Mouse (Mus musculus): Measurements from ENCODE around the gene Prdm12. TPM values are rescaled to one million over a fixed set of nuclear protein-coding genes. Genes with fewer than 3 reads are reported as not detected.
"Not testable (repeated sequence)": the region's sequence is repeated elsewhere in the genome, so short reads cannot be mapped to it uniquely, and the experiment has no call there.

Gene Prdm12
- polyA plus RNA-seq, 1 experiment: not detected

DNA sequence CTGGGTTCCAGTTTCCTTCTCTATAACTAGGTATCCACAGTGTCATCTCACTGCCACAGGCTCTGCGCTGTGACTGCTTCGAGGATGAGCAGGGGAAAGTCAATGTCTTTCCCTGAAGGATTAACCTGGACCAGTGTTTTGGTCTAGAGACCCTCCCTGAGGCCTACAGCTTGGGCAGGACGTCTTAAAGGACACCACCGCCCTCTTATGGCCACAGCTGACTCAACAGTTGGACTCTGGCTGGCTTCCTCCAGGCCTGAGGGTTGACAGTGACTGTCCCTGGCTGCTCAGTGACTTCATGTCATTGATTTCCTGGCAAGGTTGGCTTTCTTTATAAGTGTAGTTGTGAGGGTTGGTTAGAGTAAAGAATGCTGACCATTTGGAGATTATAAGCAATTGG lies 27.5 kb downstream of the Prdm12 start:
- Histone ChIP-seq H3K36me3 (ENCODE audit: control insufficient read depth, insufficient read depth) (peaks cover 5% of the 10 kb centered on the region), H3ac (ENCODE audit: control insufficient read depth, insufficient read length, low read depth) (no peak overlapping the region), H3K79me2 (ENCODE audit: control insufficient read depth, insufficient read depth) (peaks cover 18% of the 10 kb centered on the region), H3K27me3 (ENCODE audit: control insufficient read depth, insufficient read depth, insufficient read length) (peaks cover 10% of the 10 kb centered on the region), H3K79me3 (ENCODE audit: low read depth) (peaks cover 12% of the 10 kb centered on the region), H3K4me3 (ENCODE audit: insufficient read depth, poor library complexity, severe bottlenecking) (no peak overlapping the region)
- TF ChIP-seq USF1 (IDR thresholded peaks at IDR 0.05; ENCODE audit: low read depth) (no peak), MYOG (IDR thresholded peaks at IDR 0.05; ENCODE audit: control insufficient read depth, extremely low read depth, insufficient read length) (no peak), CTCF (IDR thresholded peaks at IDR 0.05; ENCODE audit: control insufficient read depth, insufficient read depth, insufficient read length) (peak; percentile 77), CEBPB (IDR thresholded peaks at IDR 0.05; ENCODE audit: low read depth) (no peak), FOSL1 (IDR thresholded peaks at IDR 0.05; ENCODE audit: insufficient read depth, low read length, poor library complexity, severe bottlenecking) (no peak), MAX (IDR thresholded peaks at IDR 0.05) (no peak)

DNA sequence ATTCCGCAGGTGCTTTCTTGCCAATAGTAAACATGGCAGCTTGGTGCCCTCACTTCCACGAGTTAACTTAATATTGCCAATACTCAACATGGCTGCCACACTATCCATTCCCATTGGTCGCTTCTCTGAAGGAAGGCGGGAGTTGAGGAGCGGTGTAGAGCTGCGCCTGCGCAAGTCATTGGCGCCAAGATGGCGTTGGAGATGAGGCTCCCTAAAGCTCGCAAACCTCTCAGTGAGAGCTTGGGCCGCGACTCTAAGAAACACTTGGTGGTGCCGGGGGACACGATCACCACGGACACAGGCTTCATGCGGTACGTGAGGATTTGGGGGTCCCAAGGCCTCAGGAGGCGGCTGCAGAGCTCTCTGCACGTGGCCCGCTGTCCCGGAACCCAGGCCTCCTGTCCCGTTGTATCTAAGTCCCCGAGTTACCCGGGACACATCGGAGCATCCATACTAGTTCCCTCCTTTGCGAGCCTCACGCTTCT lies 30.8 kb downstream of the Prdm12 start, which contains the start of gene Exosc2:
Gene Exosc2 (plus strand): TSS at position 165 of the 485 bp plus-strand sequence.
- no peaks in the 10 kb centered on the region for H3K27me3 ChIP-seq (ENCODE audit: control insufficient read depth, insufficient read depth, insufficient read length)
- peaks cover 29% of the 10 kb centered on the region for H3K79me3 ChIP-seq (ENCODE audit: low read depth)
- H3ac ChIP-seq (ENCODE audit: control insufficient read depth, insufficient read length, low read depth): peak within 1 kb of the TSS; percentile 99
- TF ChIP-seq MYOD1 (IDR thresholded peaks at IDR 0.05; ENCODE audit: control insufficient read depth, insufficient read length, low read depth) (no peak), MAX (IDR thresholded peaks at IDR 0.05) (peak; percentile 80), FOSL1 (IDR thresholded peaks at IDR 0.05; ENCODE audit: insufficient read depth, low read length, poor library complexity, severe bottlenecking) (no peak)
- peak within 1 kb of the TSS; percentile 58 for H3K4me3 ChIP-seq (ENCODE audit: insufficient read depth, poor library complexity, severe bottlenecking)
- peaks cover 48% of the 10 kb centered on the region for H3K79me2 ChIP-seq (ENCODE audit: control insufficient read depth, insufficient read depth)
- peaks cover 38% of the 10 kb centered on the region for H3K36me3 ChIP-seq (ENCODE audit: control insufficient read depth, insufficient read depth)

DNA sequence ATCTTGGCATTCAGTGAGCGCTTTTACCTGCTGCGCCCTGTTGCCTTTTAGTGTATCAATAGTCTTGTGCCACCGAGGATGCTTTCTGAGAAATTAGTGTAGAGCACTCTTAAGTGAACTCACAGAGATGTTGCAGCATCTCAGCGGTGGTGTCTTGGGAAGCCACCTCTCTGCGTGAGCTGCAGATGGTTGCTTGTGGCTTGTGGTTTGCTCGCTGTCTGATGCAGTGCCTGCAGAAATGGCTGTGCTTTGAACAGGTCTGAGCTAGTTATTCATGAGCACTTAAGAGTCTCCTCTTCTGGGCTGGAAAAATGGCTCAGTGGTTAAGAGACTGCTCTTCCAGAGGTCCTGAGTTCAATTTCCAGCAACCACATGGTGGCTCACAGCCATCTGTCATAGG lies 38.8 kb downstream of the Prdm12 start:
- H3K79me2 ChIP-seq (ENCODE audit: control insufficient read depth, insufficient read depth): peaks cover 16% of the 10 kb centered on the region
- H3ac ChIP-seq (ENCODE audit: control insufficient read depth, insufficient read length, low read depth): no peak overlapping the region
- H3K79me3 ChIP-seq (ENCODE audit: low read depth): peaks cover 6% of the 10 kb centered on the region
- H3K4me3 ChIP-seq (ENCODE audit: insufficient read depth, poor library complexity, severe bottlenecking): no peak overlapping the region
- H3K27me3 ChIP-seq (ENCODE audit: control insufficient read depth, insufficient read depth, insufficient read length): no peaks in the 10 kb centered on the region
- peaks cover 81% of the 10 kb centered on the region for H3K36me3 ChIP-seq (ENCODE audit: control insufficient read depth, insufficient read depth)
- no peak for TF ChIP-seq FOSL1 (IDR thresholded peaks at IDR 0.05; ENCODE audit: insufficient read depth, low read length, poor library complexity, severe bottlenecking)

DNA sequence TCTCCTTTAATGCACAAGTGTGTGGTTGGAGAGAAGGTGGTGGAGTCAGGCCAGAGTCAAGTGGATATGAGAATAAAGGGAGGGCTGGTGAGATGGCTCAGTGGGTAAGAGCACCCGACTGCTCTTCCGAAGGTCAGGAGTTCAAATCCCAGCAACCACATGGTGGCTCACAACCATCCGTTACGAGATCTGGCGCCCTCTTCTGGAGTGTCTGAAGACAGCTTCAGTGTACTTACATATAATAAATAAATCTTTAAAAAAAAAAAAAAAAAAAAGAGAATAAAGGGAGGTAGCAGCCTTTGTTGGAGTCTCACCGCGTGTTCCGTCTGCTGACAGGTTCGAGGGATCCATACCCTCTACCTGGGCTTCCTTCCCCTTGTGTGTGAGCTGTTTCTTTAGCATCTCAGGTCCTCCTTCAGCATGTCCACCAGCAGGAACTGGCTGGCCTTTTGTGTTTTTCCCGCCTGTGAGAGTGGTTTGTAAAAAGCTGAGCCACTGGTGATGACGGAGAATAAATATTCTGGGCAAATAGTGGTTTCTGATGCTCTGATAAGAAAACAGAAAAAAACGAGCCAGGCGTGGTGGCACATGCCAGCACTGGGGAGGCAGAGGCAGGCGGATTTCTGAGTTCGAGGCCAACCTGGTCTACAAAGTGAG lies 41.3 kb downstream of the Prdm12 start:
- not testable (repeated sequence) for H3K4me3 ChIP-seq (ENCODE audit: insufficient read depth, poor library complexity, severe bottlenecking); H3K79me3 ChIP-seq (ENCODE audit: low read depth); H3K27me3 ChIP-seq (ENCODE audit: control insufficient read depth, insufficient read depth, insufficient read length); H3ac ChIP-seq (ENCODE audit: control insufficient read depth, insufficient read length, low read depth); H3K79me2 ChIP-seq (ENCODE audit: control insufficient read depth, insufficient read depth)
- peaks cover 55% of the 10 kb centered on the region for H3K36me3 ChIP-seq (ENCODE audit: control insufficient read depth, insufficient read depth)

DNA sequence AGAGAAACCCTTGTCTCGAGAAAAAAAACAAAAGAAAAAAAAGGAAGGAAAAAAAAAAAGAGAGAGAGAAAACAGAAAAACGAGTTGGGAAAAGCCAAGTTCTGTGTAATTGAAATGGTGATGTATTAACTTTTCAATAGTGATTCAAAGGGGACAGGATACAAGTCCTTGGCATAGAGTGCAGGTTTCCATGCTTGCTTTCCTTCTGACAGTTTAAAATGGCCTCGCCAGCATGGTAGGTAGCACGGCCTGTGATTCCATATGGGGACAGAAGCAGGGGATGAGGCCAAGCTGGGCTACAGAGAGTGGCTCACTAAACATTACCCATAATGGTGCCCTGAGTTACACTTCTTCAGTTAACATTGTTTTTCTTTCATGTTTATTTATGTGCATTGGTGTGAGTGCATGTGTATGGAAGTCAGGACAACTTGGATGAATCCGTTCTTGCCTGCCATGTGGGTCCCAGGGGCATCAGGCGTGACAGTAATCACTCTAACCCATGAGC lies 41.9 kb downstream of the Prdm12 start:
- Histone ChIP-seq H3K79me2 (ENCODE audit: control insufficient read depth, insufficient read depth) (no peaks in the 10 kb centered on the region), H3K79me3 (ENCODE audit: low read depth) (no peaks in the 10 kb centered on the region), H3K27me3 (ENCODE audit: control insufficient read depth, insufficient read depth, insufficient read length) (no peaks in the 10 kb centered on the region), H3K4me3 (ENCODE audit: insufficient read depth, poor library complexity, severe bottlenecking) (no peak overlapping the region), H3ac (ENCODE audit: control insufficient read depth, insufficient read length, low read depth) (no peak overlapping the region), H3K36me3 (ENCODE audit: control insufficient read depth, insufficient read depth) (peaks cover 49% of the 10 kb centered on the region)
- TF ChIP-seq MAX (IDR thresholded peaks at IDR 0.05) (no peak), USF1 (IDR thresholded peaks at IDR 0.05; ENCODE audit: low read depth) (no peak), CTCF (IDR thresholded peaks at IDR 0.05; ENCODE audit: control insufficient read depth, insufficient read depth, insufficient read length) (no peak), MYOG (IDR thresholded peaks at IDR 0.05; ENCODE audit: control insufficient read depth, extremely low read depth, insufficient read length) (no peak), FOSL1 (IDR thresholded peaks at IDR 0.05; ENCODE audit: insufficient read depth, low read length, poor library complexity, severe bottlenecking) (no peak), CEBPB (IDR thresholded peaks at IDR 0.05; ENCODE audit: low read depth) (no peak), MYOD1 (IDR thresholded peaks at IDR 0.05; ENCODE audit: control insufficient read depth, insufficient read length, low read depth) (no peak)

DNA sequence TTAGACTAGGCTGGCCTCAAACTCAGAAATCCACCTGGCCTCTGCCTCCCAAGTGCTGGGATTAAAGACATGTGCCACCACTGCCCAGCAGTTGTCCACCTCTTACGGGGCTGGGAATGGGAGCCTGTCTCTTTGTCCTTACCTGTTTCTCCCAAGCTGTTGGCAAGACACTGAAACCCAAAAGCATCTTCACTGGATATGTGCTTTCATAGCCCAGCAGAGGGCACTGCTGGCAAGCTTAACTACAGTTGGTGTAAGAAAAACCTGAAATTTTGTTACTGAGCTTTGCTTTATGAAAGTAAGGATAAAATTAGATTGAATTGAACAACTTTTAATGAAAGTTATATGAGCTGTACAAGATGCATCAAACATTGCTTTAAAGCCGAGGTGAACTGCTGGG lies 43.8 kb downstream of the Prdm12 start:
- H3K79me3 ChIP-seq (ENCODE audit: low read depth): no peaks in the 10 kb centered on the region
- peaks cover 33% of the 10 kb centered on the region for H3K36me3 ChIP-seq (ENCODE audit: control insufficient read depth, insufficient read depth)
- H3K27me3 ChIP-seq (ENCODE audit: control insufficient read depth, insufficient read depth, insufficient read length): no peaks in the 10 kb centered on the region
- no peak overlapping the region for H3ac ChIP-seq (ENCODE audit: control insufficient read depth, insufficient read length, low read depth)
- TF ChIP-seq CTCF (IDR thresholded peaks at IDR 0.05; ENCODE audit: control insufficient read depth, insufficient read depth, insufficient read length) (peak; percentile 24), MYOD1 (IDR thresholded peaks at IDR 0.05; ENCODE audit: control insufficient read depth, insufficient read length, low read depth) (no peak)
- peaks cover 2% of the 10 kb centered on the region for H3K79me2 ChIP-seq (ENCODE audit: control insufficient read depth, insufficient read depth)
- no peak overlapping the region for H3K4me3 ChIP-seq (ENCODE audit: insufficient read depth, poor library complexity, severe bottlenecking)

Measured in C2C12 (cell line).